Mouse (Mus musculus): ENCODE data around the gene Tecpr2.

GRCm38 (mm10) chr12:111000956-111001355 lies 111.9 kb downstream of the Tecpr2 start:
- TF ChIP-seq CTCF (IDR thresholded peaks at IDR 0.05; ENCODE audit: control insufficient read depth, insufficient read depth, low read length) (no peak), POLR2A (IDR thresholded peaks at IDR 0.05; ENCODE audit: borderline replicate concordance, control insufficient read depth, low read depth, low read length) (no peak)
